Mouse (Mus musculus): ENCODE measurements around the gene Herc2. TPM values are rescaled to one million over a fixed set of nuclear protein-coding genes. Genes with fewer than 3 reads are reported as not detected.

The Herc2 gene
- 36.4 TPM for polyA plus RNA-seq (2017; shearing (Covaris generic))

DNA sequence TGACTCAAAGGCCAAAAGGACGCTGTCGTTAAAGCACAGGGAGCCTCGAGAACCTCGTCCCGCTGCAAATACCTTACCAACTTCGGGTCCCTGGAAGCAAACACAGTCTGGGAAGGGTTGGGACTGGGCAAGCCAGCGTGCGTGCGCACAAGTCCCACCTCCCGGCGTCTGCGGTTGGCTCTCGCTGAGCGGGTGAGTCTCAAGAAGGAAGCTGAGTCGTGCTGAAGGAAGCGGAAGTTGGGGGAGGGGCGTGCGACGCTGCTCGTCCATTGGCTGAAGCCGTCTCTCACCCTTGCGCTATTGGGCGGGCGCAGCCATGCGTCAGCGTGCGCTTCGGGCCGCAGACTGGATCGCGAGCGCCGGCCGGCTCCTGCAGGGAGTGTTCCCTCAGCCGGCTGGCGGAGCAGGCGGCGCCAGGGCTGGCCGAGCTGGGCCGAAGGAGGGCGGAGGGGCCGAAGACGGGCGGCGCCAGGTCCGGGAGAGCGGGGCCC lies at the start of gene Herc2:
Herc2 (plus strand) TSS at position 366 of the 491 bp plus-strand sequence.

DNA sequence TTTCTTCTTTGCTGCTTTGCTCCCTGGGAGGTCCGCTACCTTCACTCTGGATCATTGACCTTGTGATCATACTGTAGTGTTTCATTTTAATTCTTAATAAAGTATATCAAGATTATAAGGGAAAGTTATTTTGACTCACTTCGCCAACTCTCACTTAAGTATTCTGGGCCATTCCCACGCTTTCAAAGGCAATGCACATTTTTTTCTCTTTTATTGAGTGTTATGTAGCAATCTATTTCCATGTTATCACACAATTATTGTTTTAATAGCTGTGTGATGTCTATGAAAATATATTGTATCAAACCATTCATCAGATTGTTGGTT lies 30.1 kb upstream of the Herc2 start, which contains the start of gene Nipa1:
Nipa1 (minus strand) TSS at position 25 of the 324 bp plus-strand sequence.

DNA sequence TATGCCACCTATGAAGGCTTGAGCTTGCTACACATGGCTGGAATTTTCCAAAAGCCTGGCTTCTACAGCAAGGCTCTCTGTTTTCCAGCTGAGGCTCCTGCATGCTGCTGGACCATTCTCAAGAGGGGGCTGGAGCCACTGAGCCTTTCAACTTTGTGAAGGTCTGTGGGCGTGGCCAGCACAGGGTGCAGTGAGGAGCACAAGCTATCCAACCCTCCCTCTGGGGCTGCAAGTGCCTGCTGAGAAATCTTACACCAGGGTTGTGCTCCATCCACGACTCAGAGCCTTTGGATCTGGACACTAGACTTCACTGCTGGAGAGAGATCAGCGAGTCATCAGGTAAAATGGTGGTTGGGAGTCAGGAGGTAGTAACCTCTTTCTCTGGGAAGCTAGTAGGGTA lies 189.5 kb downstream of the Herc2 start, which contains the start of gene Oca2:
Oca2 (plus strand) TSS at position 218 of the 400 bp plus-strand sequence.

Other genes with a start within 250 kb of the Herc2 start
- gene Cyfip1, start 208.5 kb upstream of the Herc2 start, polyA plus RNA-seq (2017; shearing (Covaris generic)) = 139 TPM
- 44.1 TPM for gene Nipa2, start 87.7 kb upstream of the Herc2 start, polyA plus RNA-seq (2017; shearing (Covaris generic))
- gene Nipa1, start 30.2 kb upstream of the Herc2 start, polyA plus RNA-seq (2017; shearing (Covaris generic)) = not detected
- gene Oca2, start 189.6 kb downstream of the Herc2 start, polyA plus RNA-seq (2017; shearing (Covaris generic)) = not detected

All from inflammation-experienced regulatory T-cells, adult 16 weeks (primary cell).